Mouse (Mus musculus): ENCODE measurements at regions not wholly inside any gene's neighbourhood (a gene's known extent, or its start where the extent isn't known, plus 50 kb on each side); places are given as distances from the start of the nearest gene placed in this dataset.

GRCm38 (mm10) chr10:97250167-97250566, 229.2 kb upstream of the Dcn start:
- no peak for DNase-seq (ENCODE audit: low spot score)

- no peak for DNase-seq (ENCODE audit: low spot score)
Measured at GRCm38 (mm10) chr10:97265959-97266517, 213.4 kb upstream of the Dcn start.

- DNase-seq (ENCODE audit: low spot score), result no peak
Measured at GRCm38 (mm10) chr10:97282416-97282815, 197.0 kb upstream of the Dcn start.

- no peak for DNase-seq (ENCODE audit: low spot score)
Measured at GRCm38 (mm10) chr10:97282841-97283496, 196.4 kb upstream of the Dcn start.

GRCm38 (mm10) chr10:97304791-97305355, 174.5 kb upstream of the Dcn start:
- no peak for DNase-seq (ENCODE audit: low spot score)

DNA sequence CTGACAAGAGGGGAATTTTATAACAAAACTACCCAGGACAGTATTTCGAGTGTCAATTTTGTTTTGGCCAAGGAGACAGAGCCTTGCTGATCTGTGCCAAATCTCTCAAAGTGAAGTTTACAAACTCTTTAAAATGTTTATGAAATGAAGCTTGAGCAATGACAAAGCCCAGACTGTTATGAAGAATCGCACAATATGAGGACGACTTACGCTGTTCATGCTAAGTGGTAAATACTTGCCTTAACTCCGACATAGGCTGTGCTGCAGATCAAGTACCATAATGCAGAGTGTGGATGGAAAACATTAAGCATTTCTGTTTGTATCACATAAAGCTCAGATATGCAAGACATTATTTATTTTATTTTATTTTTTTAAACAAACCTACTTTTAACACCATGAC, 169.8 kb upstream of the Dcn start:
- no peak for DNase-seq (ENCODE audit: low spot score)

GRCm38 (mm10) chr10:97312509-97312908, 166.9 kb upstream of the Dcn start:
- no peak for DNase-seq (ENCODE audit: low spot score)

DNA sequence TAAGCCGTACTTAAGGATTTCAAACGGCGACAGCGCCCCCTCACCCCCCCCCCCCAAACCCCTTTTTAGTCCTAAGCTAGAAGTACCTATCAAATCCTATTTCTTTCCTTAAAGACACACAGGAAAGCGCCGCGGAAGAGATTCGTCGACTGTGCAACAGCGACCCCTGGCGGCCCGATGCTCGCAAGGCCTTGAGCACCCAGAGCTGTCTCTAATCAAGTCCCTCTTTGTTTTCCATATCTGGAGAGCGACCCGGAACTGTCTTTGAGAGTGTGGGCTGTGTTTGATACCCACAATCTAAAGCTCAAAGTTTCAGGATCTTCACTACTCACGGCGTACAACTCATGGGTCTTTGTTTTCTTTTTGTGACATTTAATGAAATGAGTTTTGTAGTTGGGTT, 166.4 kb upstream of the Dcn start:
- DNase-seq (ENCODE audit: low spot score), result peak; percentile 91

- DNase-seq (ENCODE audit: low spot score), result peak; percentile 65
Measured at GRCm38 (mm10) chr10:97313407-97313901, 166.0 kb upstream of the Dcn start.

DNA sequence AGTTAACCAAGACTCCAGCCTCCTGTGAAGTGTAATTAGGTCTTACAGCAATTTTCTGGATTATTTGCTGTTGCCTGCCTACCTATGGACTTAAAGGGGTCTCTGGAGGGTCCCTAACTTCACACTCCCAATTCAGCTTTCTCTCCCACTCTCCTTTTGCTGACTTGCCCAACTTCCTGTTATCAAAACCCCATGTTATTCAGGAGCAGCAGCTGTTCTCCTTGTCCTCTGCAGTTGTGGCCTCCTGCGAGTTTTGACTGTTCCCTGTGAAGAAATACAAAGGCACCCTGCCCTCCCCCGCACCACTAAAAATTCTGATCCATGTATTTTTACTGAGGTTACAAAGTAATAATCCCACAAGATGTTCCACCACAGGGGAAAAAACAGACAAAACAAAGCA, 146.8 kb upstream of the Dcn start:
- DNase-seq (ENCODE audit: low spot score), result no peak

GRCm38 (mm10) chr10:97334044-97334443, 145.4 kb upstream of the Dcn start:
- no peak for DNase-seq (ENCODE audit: low spot score)

DNA sequence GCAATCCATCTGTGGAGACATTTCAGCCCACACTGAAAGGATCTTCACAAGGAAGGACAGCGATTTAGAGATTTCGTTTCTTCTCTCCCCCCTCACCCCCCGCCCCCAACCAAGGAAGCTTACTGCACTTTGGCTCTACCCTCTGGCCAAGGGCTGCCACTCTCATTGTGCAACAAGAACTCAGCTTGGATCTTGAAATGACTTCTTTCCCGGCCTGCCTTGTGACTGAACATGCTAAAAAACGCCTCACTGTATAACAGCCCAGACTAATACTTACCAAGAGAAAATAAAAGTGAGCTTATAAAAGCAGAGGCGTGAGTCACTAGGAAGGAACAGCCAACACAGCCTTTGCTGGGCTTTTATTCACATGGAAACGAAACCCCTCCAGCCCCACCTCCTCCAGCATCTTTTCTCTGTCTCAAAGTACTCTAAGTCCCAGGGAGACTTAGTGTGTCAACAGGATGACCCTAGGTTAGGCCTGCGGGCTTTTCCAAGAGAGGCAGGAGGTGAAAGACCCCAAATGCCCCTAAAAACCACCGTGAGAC, 144.7 kb upstream of the Dcn start:
- no peak for DNase-seq (ENCODE audit: low spot score)

DNA sequence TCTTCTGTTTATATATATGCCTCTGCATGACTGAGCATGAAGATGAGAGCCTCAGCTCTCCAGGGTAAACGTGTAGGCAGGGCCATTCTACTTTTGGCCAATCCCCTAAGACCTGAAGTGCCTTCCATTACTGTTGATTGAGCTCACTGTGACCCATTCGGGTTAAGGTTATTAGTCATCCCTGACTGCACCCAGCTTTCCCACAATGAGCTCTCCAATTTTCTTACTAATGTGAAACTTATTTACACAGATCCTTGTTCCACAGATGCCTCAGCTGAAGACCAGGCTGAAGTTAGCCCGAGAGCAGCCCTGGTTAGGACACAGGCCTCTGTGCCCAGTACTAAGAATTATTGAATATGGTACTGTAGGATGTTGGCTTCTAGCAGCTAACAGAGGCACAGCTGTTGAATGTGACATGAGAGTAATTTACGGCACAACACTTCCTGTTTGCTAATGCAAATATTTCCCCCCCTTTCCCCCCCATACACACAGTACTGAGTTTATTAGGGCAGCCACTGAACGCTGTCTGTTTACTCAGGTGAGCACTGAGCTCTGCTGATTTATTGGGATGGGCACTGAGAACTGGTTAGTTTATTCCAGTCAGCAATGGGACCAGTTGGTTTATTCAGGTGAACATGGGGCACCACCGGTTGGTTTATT, 141.2 kb upstream of the Dcn start:
- no peak for DNase-seq (ENCODE audit: low spot score)

DNA sequence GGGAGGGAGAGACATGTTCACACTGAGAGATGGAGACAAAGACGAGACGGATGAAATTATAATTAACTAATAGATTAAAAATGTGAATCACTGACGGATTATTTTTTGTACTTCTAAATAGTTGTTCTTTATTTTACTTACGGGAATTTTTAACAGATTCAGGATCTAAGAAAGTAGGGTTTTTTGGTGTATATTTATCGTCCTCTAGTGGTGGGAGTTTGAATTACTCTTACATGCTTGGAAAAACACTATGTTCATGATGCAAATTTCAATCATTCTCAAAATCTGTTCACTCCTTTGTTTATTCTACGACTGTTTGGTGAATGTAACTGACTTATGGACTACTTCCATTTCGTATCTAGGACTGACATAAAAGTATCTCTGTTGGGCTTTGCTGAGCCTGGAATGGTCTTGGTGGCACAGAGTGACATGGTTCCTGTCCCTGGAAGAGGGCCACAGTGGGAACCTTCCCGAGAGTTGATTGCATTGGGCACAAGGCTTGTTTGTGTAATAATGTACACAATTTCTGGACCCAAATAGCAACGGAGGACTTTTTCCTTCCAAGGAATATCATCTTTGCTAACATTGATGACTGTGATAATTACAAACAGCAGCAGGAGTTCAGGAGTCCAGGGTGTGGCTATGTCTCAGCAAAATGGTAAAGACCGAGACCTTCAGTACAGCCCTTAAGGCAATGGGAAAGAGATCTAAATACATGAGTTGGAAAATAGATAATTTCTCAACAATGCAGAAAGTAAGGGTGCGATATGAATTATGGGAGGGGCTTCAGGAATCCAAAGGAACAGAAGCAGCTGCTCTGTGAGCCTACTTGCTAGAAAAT, 139.3 kb upstream of the Dcn start:
- no peak for DNase-seq (ENCODE audit: low spot score)

DNA sequence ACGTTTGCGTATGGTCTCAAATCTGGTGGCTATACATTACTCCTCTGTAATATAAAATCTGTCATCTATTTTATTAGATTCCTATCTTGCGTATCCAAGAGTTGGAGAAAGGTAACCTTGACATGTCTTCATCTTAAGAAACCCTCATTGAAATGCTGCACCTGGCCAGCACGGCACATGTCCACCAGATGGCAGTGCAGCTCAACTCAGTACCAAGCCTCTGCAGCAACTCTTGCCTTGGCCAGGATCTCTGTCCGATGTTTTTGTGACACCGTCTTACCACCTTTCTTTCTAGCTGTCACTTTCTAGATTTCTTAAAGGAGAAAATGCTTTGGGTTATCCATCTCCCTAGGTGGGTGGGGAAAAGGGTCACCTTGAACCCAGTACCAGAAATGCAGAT, 134.1 kb upstream of the Dcn start:
- peak; percentile 62 for DNase-seq (ENCODE audit: low spot score)

DNA sequence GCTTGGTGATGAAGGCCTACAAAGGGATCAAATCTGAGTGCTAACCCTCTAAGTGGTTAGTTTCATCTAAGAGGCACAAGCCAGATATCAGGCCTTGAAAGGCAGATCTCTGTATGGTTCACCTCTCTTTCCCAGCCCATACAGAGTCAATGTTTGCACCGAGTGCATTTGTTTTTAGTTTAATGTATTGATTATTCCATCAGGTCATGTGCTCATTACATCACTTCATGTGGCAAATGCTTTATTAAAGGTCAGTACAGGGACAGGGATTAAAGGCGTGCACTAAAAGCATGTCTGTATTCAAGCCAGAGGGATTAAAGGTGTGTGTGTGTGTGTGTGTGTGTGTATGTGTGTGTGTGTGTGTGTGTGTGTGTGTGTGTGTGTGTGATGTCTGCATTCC, 132.5 kb upstream of the Dcn start:
- no peak for DNase-seq (ENCODE audit: low spot score)

DNA sequence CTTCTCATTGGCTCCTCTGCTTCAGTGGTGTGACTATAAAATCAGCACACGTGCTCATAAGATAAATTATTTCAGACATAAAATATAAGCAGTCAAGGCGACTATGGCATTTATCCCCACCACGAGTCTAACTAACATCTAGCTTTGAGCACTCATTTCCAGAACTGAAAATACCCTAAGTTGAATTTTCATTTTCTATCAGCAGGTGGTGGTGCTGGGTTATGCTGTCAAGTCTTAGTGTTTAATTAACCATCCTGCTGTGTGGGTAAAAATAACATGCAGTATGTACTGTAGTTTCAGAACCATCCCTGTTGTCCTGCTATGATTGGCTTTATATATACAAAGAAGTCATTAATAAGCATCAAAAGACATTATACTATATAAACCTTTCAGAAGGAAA, 110.8 kb upstream of the Dcn start:
- no peak for DNase-seq (ENCODE audit: low spot score)

DNA sequence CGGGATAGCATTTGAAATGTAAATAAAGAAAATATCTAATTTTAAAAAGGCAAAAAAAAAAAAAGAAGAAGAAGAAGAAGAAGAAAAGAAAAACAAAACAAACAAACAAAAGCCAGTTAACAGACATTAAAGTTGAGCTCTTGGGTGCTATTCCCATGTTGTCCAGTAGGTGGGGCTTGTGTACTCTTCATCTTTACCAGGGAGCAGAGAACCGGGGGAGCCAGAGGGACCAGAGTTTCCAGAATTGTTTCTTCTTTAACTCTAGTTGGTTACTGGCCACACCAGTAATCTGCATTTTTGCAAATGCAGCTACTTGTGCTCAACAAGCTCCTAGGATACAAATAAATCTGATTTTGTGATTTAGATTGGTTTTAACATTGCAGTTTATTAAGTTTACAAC, 103.6 kb upstream of the Dcn start:
- peak; percentile 55 for DNase-seq (ENCODE audit: low spot score)

GRCm38 (mm10) chr10:97376376-97376775, 103.0 kb upstream of the Dcn start:
- no peak for DNase-seq (ENCODE audit: low spot score)

DNA sequence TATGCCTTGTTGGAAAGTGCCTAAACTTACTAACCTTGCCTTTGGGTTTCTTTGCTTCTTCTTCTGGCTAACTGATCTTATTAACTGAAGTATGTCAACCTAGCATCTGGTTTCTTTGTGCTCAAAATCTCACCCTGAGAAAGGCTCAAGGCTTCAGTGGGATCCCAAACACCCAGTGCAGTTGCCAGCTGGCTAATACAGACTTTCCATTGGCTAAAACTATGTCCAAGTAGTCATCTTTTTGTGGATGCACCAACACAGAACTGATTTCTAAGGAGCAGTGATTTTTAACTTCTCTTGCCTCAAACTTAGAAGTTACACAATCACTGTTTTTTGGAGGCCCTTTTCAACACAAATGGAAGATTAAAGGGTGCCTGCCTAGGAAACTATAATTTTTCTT, 97.8 kb upstream of the Dcn start:
- no peak for DNase-seq (ENCODE audit: low spot score)

GRCm38 (mm10) chr10:97383881-97384280, 95.5 kb upstream of the Dcn start:
- no peak for DNase-seq (ENCODE audit: low spot score)

All from ovary, postnatal 14 days (tissue).